Mouse (Mus musculus) embryonic facial prominence, embryonic 13.5 days (tissue): Measurements from ENCODE around the gene Gria2. TPM values are rescaled to one million over a fixed set of nuclear protein-coding genes. Genes with fewer than 3 reads are reported as not detected.

Experiments used
- ATAC-seq: fragments of 200-750 bp; cut with Nextera tagmentation; 2 replicates; pipeline ENCODE4 v1.8.0; 2017; ENCODE audit warnings: low read depth; ENCODE audit not compliant: insufficient number of reproducible peaks, insufficient read depth, low FRiP score, low TSS enrichment
- H3K27ac ChIP-seq: fragments of 300-500 bp; sonication (generic); 2 replicates; pipeline ENCODE4 v1.5.1; 2015; ENCODE audit warnings: moderate library complexity, mild to moderate bottlenecking, inconsistent platforms
- H3K27me3 ChIP-seq: fragments of 300-500 bp; sonication (generic); 2 replicates; pipeline ENCODE4 v1.6.1; 2015; ENCODE audit warnings: mild to moderate bottlenecking, inconsistent platforms
- H3K36me3 ChIP-seq: fragments of 300-500 bp; sonication (generic); 2 replicates; pipeline ENCODE4 v1.6.1; 2015; ENCODE audit warnings: mild to moderate bottlenecking, inconsistent platforms
- H3K4me1 ChIP-seq: fragments of 300-500 bp; sonication (generic); 2 replicates; pipeline ENCODE4 v1.6.1; 2015; ENCODE audit warnings: inconsistent platforms
- H3K4me2 ChIP-seq: fragments of 300-500 bp; sonication (generic); 2 replicates; pipeline ENCODE4 v1.6.1; 2015; ENCODE audit warnings: moderate library complexity, mild to moderate bottlenecking, inconsistent platforms
- H3K4me3 ChIP-seq: fragments of 300-500 bp; sonication (generic); 2 replicates; pipeline ENCODE4 v1.5.1; 2015; ENCODE audit warnings: mild to moderate bottlenecking, inconsistent platforms
- H3K9ac ChIP-seq: fragments of 300-500 bp; sonication (generic); 2 replicates; pipeline ENCODE4 v1.6.1; 2015; ENCODE audit warnings: mild to moderate bottlenecking, inconsistent platforms
- H3K9me3 ChIP-seq: fragments of 300-500 bp; sonication (generic); 2 replicates; pipeline ENCODE4 v1.6.1; 2016; ENCODE audit warnings: inconsistent platforms
- WGBS: fragments of 180-500 bp; shearing (Covaris S2); methylation state at CpG from one replicate; pipeline ENCODE4 v1.1.7; 2015; ENCODE audit warnings: mixed read lengths; 5-methylcytosine and 5-hydroxymethylcytosine counted together
- polyA plus RNA-seq: library from polyadenylated mRNA; unstranded; fragments of >200 nt; fragmentation: Nextera tagmentation; extraction: Ambion mirVana; gene quantifications from 2 replicates; pipeline ENCODE4 v1.2.1, GENCODE M21; 2015

Gene Gria2
- polyA plus RNA-seq, 1 experiment from 2014 or later: 3.8 TPM

DNA sequence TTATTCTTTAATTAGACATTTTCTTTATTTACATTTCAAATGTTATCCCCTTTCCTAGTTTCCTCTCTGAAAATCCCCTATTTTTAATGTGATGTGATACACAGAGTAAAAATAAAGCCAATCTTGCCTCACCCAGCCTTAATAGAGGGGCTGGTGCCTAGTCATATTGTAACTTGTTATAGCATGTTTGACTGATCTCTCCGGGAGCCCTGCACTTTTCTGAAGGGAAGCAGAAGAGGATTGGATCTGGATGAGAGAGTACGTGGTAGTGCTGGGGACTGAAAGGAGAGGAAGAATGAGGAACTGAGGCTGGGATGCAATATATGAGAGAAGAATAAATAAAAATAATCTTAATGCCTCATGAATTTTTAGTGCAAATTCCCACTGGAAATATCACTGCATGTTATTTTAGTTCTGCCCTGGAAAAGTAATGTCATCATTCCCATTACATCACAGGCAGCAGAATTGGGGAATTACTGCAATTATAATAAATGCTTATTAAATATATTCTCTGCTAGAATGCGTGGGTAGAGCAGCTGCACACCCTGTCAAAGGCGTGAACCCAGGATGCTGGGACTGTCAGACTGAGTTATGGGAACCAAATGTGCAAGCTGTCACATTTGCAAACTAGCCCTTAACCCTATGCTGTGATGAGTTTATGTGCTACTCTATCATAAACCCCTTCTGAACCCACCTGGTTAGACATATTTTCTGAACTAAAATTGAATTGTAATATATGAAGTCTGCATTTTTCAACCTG, 28.4 kb downstream of the Gria2 start:
- Histone ChIP-seq H3K4me1 (no peaks in the 10 kb centered on the region), H3K36me3 (no peaks in the 10 kb centered on the region), H3K4me3 (no peak overlapping the region), H3K9me3 (no peaks in the 10 kb centered on the region), H3K27me3 (no peaks in the 10 kb centered on the region), H3K4me2 (no peak overlapping the region), H3K27ac (no peak overlapping the region), H3K9ac (no peak overlapping the region)
- no peak for ATAC-seq
- 66% methylated on average over 4 of the region's 4 CpGs for WGBS

DNA sequence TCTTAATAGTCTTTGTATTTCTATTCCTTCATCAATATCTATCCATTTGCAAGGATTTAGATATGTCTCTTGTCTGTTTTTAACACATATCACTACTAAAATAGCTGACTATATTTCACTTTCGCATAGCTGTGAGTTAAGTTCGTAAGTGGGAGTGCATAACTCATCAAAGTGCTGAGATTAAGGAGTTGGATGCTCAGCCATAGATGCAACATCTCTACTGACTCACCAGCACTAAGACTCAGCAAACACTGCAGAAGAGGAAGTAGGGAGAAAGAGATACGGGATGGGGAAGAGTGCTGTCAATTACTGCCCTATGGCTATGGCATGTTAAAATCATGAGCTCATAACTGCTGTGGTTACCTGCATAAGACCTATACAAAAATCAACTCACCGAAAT, 29.4 kb downstream of the Gria2 start:
- 86% methylated on average over 4 of the region's 4 CpGs for WGBS
- H3K9me3 ChIP-seq: no peaks in the 10 kb centered on the region
- H3K9ac ChIP-seq: no peak overlapping the region
- H3K4me2 ChIP-seq: no peak overlapping the region
- H3K27me3 ChIP-seq: no peaks in the 10 kb centered on the region
- H3K36me3 ChIP-seq: no peaks in the 10 kb centered on the region
- no peak overlapping the region for H3K27ac ChIP-seq
- H3K4me3 ChIP-seq: no peak overlapping the region
- no peaks in the 10 kb centered on the region for H3K4me1 ChIP-seq
- ATAC-seq: no peak

DNA sequence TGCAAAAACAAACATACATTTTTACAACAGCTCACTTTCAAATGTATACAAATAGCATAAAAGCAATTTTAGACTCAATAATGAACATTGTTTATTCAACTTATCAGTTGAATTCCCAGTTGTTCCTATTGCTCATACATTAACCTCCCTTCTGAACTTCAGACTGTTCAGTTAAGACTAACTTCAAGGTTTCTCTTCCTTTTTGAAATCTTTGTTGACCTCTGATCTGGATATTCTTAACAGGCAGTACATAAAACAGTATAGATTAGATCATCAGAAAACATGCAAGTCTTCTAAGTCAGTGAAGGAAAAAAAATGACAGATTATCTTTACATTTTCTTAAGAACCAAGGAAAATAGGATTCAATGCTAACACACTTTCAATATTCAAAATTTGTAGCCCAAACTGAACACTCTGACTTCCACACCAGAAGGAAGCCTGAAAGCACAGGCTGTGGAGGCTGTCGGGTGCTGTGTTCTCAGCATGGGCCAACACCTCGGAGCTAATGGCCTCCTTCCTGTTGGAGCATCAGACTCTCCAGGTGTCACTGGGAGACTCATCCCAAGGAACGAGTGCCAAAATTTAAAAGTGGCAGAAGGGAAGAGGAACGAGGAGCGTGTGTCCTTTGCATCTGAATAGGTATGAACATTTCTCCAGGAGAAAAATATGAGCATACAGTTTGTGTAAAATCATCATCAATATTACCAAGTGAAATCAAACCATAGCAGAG, 33.0 kb downstream of the Gria2 start:
- 81% methylated on average over 5 of the region's 5 CpGs for WGBS
- H3K9ac ChIP-seq: no peak overlapping the region
- H3K4me3 ChIP-seq: no peak overlapping the region
- H3K27ac ChIP-seq: no peak overlapping the region
- no peaks in the 10 kb centered on the region for H3K4me1 ChIP-seq
- no peaks in the 10 kb centered on the region for H3K36me3 ChIP-seq
- ATAC-seq: no peak
- no peaks in the 10 kb centered on the region for H3K27me3 ChIP-seq
- H3K9me3 ChIP-seq: no peaks in the 10 kb centered on the region
- H3K4me2 ChIP-seq: no peak overlapping the region

DNA sequence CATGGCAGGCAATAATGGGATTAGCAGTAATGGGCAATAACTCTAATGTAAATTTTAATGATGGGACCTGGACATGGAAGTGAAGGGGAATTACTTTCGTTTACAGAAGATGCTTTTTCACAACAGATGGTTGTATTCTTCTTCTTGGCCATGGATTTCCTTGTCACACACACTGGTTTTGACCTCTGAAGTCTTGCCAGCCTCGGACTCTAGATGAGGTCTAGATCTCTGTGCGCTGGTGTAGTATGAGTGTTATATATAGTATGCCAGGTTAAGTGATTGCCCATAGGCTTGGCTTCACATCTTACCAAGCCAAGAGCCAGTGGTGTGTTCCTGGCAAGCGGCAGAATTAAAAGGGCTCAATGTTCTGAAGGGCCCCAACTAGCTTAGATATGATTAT, 43.7 kb downstream of the Gria2 start:
- H3K4me3 ChIP-seq: no peak overlapping the region
- H3K9ac ChIP-seq: no peak overlapping the region
- no peaks in the 10 kb centered on the region for H3K4me1 ChIP-seq
- H3K36me3 ChIP-seq: no peaks in the 10 kb centered on the region
- no peaks in the 10 kb centered on the region for H3K27me3 ChIP-seq
- no peak for ATAC-seq
- H3K9me3 ChIP-seq: no peaks in the 10 kb centered on the region
- 85% methylated on average over 4 of the region's 4 CpGs for WGBS
- no peak overlapping the region for H3K27ac ChIP-seq
- H3K4me2 ChIP-seq: no peak overlapping the region

DNA sequence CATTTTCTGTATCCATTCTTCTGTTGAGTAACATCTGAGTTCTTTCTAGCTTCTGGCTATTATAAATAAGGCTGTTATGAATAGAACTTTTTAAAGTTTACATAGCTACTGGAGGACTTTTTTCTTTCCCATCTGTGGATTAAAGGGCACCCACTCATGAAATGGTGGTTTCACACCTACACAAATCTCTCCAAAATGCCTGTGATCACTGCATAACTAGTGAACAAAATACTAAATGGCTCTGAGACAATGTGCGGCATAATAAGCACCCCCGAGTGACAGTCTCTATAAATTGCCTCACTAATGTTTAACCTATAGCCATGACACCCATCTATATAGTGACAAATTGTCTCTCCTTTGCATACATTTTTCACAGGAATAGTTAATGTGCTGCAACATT, 44.3 kb downstream of the Gria2 start:
- H3K27ac ChIP-seq: no peak overlapping the region
- no peaks in the 10 kb centered on the region for H3K36me3 ChIP-seq
- no peak overlapping the region for H3K4me2 ChIP-seq
- H3K27me3 ChIP-seq: no peaks in the 10 kb centered on the region
- no peaks in the 10 kb centered on the region for H3K4me1 ChIP-seq
- no peaks in the 10 kb centered on the region for H3K9me3 ChIP-seq
- ATAC-seq: no peak
- H3K9ac ChIP-seq: no peak overlapping the region
- WGBS: 92% methylated on average over 2 of the region's 2 CpGs
- H3K4me3 ChIP-seq: no peak overlapping the region

DNA sequence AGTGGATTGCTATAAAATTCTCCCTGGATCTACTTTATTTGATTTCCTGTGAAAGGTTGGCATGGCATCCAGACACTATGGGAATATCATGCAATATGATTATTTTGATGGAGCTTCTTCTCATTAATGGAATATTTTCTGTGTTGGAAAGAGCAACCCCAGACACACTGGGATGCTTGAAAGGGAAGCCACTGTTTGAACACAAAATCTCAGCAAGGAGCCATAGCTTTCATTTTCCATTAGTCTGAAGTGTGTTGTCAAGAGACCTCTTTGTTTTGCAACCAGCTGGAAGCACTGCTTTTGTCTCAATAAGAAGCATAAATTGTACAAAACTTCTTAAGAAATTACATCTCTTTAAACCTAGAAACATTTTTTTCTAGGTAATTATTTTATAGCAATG, 51.8 kb downstream of the Gria2 start:
- Histone ChIP-seq H3K27me3 (no peaks in the 10 kb centered on the region), H3K4me1 (no peaks in the 10 kb centered on the region), H3K36me3 (no peaks in the 10 kb centered on the region), H3K9me3 (no peaks in the 10 kb centered on the region), H3K9ac (no peak overlapping the region), H3K27ac (no peak overlapping the region), H3K4me2 (no peak overlapping the region), H3K4me3 (no peak overlapping the region)
- no peak for ATAC-seq

DNA sequence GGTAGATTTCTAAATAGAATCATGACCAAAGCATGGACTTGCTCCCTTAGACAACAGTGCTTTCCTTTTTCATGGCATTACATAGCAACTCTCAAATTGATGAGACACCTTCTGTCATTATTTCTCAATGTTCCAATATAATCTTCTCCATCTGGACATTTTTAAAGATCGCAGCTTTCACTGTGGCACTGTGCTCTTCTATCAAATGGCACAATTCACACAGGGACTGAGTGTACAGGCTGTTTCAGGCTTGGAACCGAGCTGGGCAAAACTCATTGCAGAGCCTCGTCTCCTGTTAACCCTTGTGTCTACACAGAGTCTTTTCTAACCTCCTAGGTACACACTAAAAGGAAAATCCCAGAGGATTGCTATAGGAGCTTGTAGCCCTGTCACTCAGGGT, 77.4 kb downstream of the Gria2 start:
- 56% methylated on average over 3 of the region's 3 CpGs for WGBS
- H3K4me1 ChIP-seq: no peaks in the 10 kb centered on the region
- no peaks in the 10 kb centered on the region for H3K9me3 ChIP-seq
- no peak overlapping the region for H3K4me2 ChIP-seq
- no peak overlapping the region for H3K9ac ChIP-seq
- no peak overlapping the region for H3K4me3 ChIP-seq
- no peaks in the 10 kb centered on the region for H3K27me3 ChIP-seq
- ATAC-seq: no peak
- no peak overlapping the region for H3K27ac ChIP-seq
- H3K36me3 ChIP-seq: no peaks in the 10 kb centered on the region

DNA sequence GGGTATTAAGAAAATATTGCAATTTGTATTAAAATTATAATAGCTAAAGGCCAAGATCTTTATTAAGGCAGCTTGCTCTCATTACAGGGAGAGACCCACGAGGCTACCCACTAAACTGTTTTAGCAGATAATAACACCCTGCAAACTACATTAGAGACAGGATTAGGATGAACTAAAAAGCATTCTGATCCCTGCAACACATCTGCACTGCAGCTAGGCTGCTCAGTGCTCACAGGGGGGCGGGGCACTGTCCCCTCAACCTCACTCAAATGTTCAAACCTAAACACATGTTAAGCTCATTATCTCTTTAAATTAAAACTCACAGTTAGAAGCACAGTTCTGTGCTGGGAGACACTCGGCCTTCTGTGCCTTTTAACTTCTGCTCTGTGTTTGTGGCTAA, 89.5 kb downstream of the Gria2 start:
- WGBS: 32% methylated on average over 3 of the region's 3 CpGs
- H3K27ac ChIP-seq: no peak overlapping the region
- no peaks in the 10 kb centered on the region for H3K4me1 ChIP-seq
- no peak for ATAC-seq
- no peaks in the 10 kb centered on the region for H3K36me3 ChIP-seq
- no peaks in the 10 kb centered on the region for H3K9me3 ChIP-seq
- no peaks in the 10 kb centered on the region for H3K27me3 ChIP-seq
- no peak overlapping the region for H3K4me2 ChIP-seq
- no peak overlapping the region for H3K4me3 ChIP-seq
- H3K9ac ChIP-seq: no peak overlapping the region

DNA sequence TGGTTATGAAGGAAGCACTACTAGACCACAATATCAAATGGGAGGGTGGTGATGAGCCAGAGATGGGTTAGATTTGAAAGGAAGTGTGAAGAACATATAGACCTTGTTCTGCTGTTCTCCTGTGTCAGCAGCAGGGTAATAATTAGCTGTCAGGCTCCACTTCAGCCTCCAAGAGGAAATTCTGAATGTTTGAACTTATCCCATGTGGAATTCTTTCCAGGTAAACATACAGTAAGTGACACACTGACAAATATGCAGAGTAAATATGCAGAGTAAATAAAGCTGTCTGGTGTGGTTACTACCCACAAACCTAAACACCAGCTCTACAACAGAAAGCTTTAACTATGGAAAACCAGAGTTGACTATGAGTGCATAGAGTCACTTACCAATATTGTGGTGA, 93.6 kb downstream of the Gria2 start:
- Histone ChIP-seq H3K27me3 (no peaks in the 10 kb centered on the region), H3K9ac (no peak overlapping the region), H3K4me3 (no peak overlapping the region), H3K4me1 (no peaks in the 10 kb centered on the region), H3K36me3 (no peaks in the 10 kb centered on the region), H3K9me3 (no peaks in the 10 kb centered on the region), H3K27ac (no peak overlapping the region), H3K4me2 (no peak overlapping the region)
- no peak for ATAC-seq

DNA sequence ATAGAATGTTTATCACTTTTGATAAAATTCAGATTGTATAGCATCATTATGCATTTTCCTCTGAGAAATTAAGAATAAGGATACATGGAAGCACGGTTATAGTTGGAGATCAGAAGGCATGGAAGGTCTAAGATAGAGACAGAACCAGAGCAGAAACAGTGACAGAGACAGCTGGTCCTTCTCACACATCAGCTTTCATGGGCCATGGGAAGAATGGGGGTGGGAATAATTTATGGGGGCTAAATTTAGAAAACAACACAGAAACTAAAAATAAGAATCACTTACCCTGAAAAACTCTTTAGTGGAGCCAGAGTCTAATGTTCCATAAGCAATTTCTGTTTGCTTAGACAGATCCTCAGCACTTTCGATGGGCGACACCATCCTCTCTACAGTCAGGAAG, 100.5 kb downstream of the Gria2 start:
- Histone ChIP-seq H3K27me3 (no peaks in the 10 kb centered on the region), H3K4me2 (no peak overlapping the region), H3K4me1 (no peaks in the 10 kb centered on the region), H3K27ac (no peak overlapping the region), H3K9ac (no peak overlapping the region), H3K4me3 (no peak overlapping the region), H3K36me3 (no peaks in the 10 kb centered on the region), H3K9me3 (no peaks in the 10 kb centered on the region)
- WGBS: 95% methylated on average over 3 of the region's 3 CpGs
- ATAC-seq: no peak

DNA sequence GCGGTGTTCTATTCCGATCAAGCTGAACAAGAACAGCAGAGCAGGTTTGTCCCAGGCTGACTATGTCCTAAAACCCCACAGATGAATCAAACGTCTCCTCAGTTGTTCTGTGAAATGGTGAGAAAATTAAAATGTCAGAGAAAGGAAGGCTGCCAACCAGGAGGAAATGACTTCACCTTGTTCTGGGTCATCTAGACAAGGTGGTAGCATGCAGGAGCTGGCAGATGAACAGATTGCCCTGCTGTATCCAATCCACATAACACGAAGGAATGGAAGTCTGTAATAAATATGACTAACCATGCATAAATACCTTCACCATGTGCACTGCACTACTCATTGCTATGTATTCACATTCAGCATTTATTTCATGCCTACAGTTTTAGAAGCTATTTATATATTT, 105.1 kb downstream of the Gria2 start:
- Histone ChIP-seq H3K27ac (no peak overlapping the region), H3K4me3 (no peak overlapping the region), H3K36me3 (no peaks in the 10 kb centered on the region), H3K9ac (no peak overlapping the region), H3K27me3 (no peaks in the 10 kb centered on the region), H3K4me1 (no peaks in the 10 kb centered on the region), H3K9me3 (no peaks in the 10 kb centered on the region), H3K4me2 (no peak overlapping the region)
- 71% methylated on average over 4 of the region's 4 CpGs for WGBS
- ATAC-seq: no peak

DNA sequence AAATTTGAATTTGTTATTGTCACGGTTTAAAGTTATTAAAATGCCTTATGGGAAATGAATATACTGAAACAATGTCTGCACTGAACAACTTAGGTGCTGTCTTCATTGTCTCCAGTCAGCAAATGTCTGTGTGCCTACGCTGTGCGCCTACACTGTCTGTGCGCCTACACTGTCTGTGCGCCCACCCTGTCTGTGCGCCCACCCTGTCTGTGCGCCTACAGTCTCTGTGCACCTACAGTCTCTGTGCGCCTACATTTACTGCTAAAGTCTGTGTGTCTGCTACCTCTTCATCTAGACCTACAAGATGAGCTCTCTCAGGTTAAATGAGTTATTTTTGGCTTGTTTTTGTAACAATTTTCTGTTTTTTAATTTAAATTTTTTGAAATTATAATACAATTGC, 107.7 kb downstream of the Gria2 start:
- H3K4me3 ChIP-seq: no peak overlapping the region
- H3K9me3 ChIP-seq: no peaks in the 10 kb centered on the region
- ATAC-seq: no peak
- H3K27me3 ChIP-seq: no peaks in the 10 kb centered on the region
- H3K27ac ChIP-seq: no peak overlapping the region
- H3K4me1 ChIP-seq: no peaks in the 10 kb centered on the region
- no peak overlapping the region for H3K4me2 ChIP-seq
- whole genome bisulfite sequencing: 98% methylated on average over 8 of the region's 8 CpGs
- no peaks in the 10 kb centered on the region for H3K36me3 ChIP-seq
- H3K9ac ChIP-seq: no peak overlapping the region
